Mouse (Mus musculus): Measurements from ENCODE around the gene Amer3.
"Not testable (repeated sequence)": the region's sequence is repeated elsewhere in the genome, so short reads cannot be mapped to it uniquely, and the experiment has no call there.

Amer3 gene

DNA sequence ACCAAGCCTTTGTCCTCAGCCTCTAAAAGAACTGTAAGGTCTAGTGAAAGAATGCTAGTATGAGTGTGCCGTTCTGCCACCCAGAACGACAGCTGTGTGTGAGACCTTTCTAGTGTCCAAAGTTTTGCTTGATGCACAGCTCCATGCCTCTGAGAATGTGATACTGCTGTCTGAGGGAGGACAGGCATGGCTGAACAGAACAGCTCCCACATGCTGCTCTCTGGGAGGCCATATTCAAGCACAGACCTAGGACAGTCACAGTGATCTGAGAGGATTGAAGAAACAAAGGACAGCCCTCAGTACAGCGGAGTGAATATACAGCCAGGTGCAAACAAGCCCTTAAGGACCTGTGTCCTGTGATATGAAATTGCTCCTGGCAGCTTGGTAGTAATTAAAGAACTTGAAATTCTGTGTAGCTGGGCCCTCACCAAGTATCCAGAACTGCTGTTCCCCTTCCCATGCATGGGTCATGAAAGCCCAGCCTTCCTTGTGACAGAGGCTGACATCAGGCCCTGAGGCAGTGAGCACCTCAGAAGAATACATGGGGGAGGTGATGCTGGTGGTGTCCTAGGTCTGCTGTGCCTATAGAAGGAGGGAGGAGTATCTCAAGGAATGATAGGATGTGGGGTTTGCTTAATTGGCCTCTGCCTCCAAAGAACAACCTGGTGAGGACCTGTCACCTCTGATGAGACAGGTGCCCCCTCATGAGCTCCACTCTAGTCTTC lies 22.0 kb downstream of the Amer3 start:
- no peak for DNase-seq (ENCODE audit: low spot score in 2 of 2)

GRCm38 (mm10) chr1:34602363-34602762 lies 22.9 kb downstream of the Amer3 start:
- peak; percentile 24 to 74 for DNase-seq (ENCODE audit: low spot score in 2 of 2)

DNA sequence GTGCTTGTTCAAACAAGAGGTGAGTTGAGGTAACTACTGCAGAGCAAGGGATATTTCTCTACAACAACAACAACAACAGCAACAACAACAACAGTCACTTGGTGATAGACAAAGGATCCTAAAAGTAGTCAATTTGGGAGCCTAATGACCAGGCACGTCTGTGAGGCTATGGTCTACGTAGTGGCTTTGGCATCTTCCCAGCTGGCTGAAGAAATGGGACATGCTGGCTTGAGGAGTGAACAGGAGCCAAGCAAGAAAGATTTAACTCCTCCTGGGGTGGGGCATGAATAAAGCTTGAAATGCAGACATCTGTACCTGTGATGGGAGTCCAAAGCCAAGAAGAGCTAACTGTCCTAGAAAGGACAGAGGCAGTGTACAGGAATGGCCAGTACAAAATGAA lies 34.3 kb downstream of the Amer3 start:
- no peak for DNase-seq (ENCODE audit: low spot score in 2 of 2)

DNA sequence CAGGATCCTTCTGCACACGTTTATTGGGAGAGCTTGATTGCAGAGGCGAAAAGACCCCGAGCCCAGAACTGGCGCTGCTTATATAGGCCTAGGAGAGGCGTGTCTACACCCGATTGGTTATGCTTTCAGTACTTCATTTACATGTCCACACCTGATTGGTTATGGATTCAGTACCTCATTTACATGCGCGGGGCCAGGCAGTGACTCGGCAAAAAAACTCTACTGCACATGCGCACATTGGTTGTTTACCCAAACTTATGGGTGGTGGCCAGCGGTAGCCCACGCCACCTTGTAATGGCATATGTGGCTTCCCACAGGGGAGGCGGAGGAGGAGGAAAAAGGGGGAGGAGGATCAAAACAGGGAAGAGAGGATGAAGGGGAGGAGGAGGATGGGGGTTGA lies 40.7 kb downstream of the Amer3 start:
- DNase-seq (ENCODE audit: low spot score in 2 of 2), result not testable (repeated sequence)

GRCm38 (mm10) chr1:34620761-34621160 lies 41.3 kb downstream of the Amer3 start:
- not testable (repeated sequence) for DNase-seq (ENCODE audit: low spot score in 2 of 2)

GRCm38 (mm10) chr1:34635711-34636110 lies 56.3 kb downstream of the Amer3 start:
- no peak for DNase-seq (ENCODE audit: low spot score in 2 of 2)

Measured in spleen, postnatal 10 days (tissue).